Mouse (Mus musculus) lung, adult 2 months (tissue): ENCODE results near the gene Lelp1.

Source experiments
- CTCF ChIP-seq: fragments of 200-500 bp; IDR thresholded peaks from 2 replicates; pipeline ENCODE4 v1.5.1; 2011; ENCODE audit warnings: mild to moderate bottlenecking, low read length, control low read depth; ENCODE audit not compliant: insufficient read depth
- POLR2A ChIP-seq: fragments of 200-500 bp; IDR thresholded peaks from 2 replicates; pipeline ENCODE4 v1.6.1; 2011; ENCODE audit warnings: low read depth, mild to moderate bottlenecking, control low read depth, low read length, borderline replicate concordance; ENCODE audit errors: extremely low read depth

DNA sequence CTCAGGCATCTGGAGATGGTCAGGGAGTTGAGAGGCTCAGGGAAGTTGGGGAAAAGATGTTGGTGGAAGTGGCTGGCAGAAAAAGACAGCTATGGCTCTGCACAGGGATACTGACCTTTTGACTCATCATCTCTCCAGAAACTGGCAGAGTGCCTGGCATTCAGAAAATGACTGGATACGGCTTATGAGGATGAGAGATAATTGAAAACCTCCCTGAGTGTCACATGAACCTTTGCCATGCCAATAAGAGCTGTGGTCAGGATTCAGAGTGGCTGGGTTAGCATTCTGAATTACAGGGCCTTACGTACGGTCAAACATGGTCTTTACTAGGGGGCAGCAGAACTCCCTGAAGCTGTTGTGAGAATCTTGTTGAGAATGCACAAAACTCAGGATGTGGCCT, 21.6 kb downstream of the Lelp1 start:
- TF ChIP-seq POLR2A (no peak), CTCF (no peak)
